In the genomic region with DNA sequence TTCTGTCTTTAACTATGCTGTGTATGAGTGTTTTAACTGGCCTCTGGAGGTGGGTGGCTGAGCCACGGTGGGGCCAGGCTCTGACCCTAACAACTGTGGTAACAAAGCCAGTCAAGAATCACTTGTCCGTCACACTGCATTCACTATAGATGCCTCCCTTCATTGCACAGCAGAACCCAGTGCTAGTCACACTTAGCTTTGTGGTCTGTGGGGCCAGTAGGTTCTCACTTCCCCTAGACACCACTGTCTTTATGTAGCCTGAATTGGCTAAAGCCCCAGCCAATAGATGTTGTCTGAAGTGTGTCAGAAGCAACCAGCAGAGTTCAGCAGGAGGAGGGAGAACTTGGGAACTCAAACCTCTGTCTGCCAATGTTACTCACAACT, we compare ENCODE assay signal across 10 mouse cellular contexts. TPM values are rescaled to one million over a fixed set of nuclear protein-coding genes. Genes with fewer than 3 reads are reported as not detected.
A peak's percentile ranks its signal among the peaks of the same experiment; 100 is the strongest.
DNase-seq lines count a peak whose midpoint lies in the region; ATAC-seq lines count a peak whose summit lies in the region.
"Had no signal": no experiment of that assay in that cellular context is flagged by ENCODE, and none has a peak within 500 bp of the region (broad histone marks: within the 10 kb centered on the region; RNA-seq: fewer than 3 reads in every experiment).

No protein-coding gene starts in this region.

- ATAC-seq in neutrophil, adult 5-6 weeks (ENCODE audit: extremely low read depth, insufficient number of reproducible peaks, low FRiP score, poor library complexity, severe bottlenecking): peak; percentile 82
- no peak for ATAC-seq in activated CD4-positive, CD25-positive, alpha-beta regulatory T cell, adult 4 months
- ATAC-seq: intestine, embryonic 16.5 days had no signal

- peak; percentile 11 to 56 for DNase-seq in heart, adult 9 months (ENCODE audit: low spot score in 2 of 2)
- no peak for DNase-seq in heart, postnatal 4 days
- peak; percentile 44 for DNase-seq in NIH3T3 (ENCODE audit: low read depth)
- peak; percentile 35 to 42 for DNase-seq in lung, adult 18-20 months
- DNase-seq in left cerebral cortex, adult 11 months (ENCODE audit: low spot score): no peak
- no peak for DNase-seq in urinary bladder, postnatal 36 days (ENCODE audit: low spot score in 2 of 2)
- DNase-seq: adrenal gland, postnatal 25 days had no signal

RNA-seq across cellular contexts. Expression of gene Baz2b, which starts 37.1 kb away (rescaled TPM):
- total RNA-seq in heart, postnatal 4 days (2021): 10 to 100 TPM; 65.5 to 68.2 TPM
- 365 and 367 TPM in 2 replicates for total RNA-seq in neutrophil, adult 5-6 weeks (2017)
- 10 to 100 TPM; 26.0 to 32.0 TPM for polyA plus RNA-seq in activated CD4-positive, CD25-positive, alpha-beta regulatory T cell, adult 4 months (2017; shearing (Covaris generic))

RNA-seq across cellular contexts. Expression of gene March7, which starts 37.2 kb away (rescaled TPM):
- 10 to 100 TPM; 54.4 to 57.8 TPM for total RNA-seq in heart, postnatal 4 days (2021)
- 547 and 566 TPM in 2 replicates for total RNA-seq in neutrophil, adult 5-6 weeks (2017)
- 100 to 1,000 TPM in 1 of 2 experiments, 10 to 100 TPM in 1; 83.0 to 101 TPM for polyA plus RNA-seq in activated CD4-positive, CD25-positive, alpha-beta regulatory T cell, adult 4 months (2017; shearing (Covaris generic))

Comparison
In these comparisons a context has a peak if more than half of its experiments do, and no peak if none do; other contexts are left out.
1. DNase-seq: peak in heart, adult 9 months (2 of 2), NIH3T3 (single experiment) and lung, adult 18-20 months (2 of 2); none in heart, postnatal 4 days (single experiment), left cerebral cortex, adult 11 months (single experiment) and urinary bladder, postnatal 36 days (0 of 2).